Mouse (Mus musculus) bone marrow, adult 2 months (tissue): ENCODE measurements around the gene Med13. TPM values are rescaled to one million over a fixed set of nuclear protein-coding genes. Genes with fewer than 3 reads are reported as not detected.

Experiments
- H3K27ac ChIP-seq: fragments of 200-500 bp; 2 replicates; pipeline ENCODE4 v1.5.1; 2012; ENCODE audit warnings: low read depth, mild to moderate bottlenecking, control low read depth, inconsistent platforms, low read length; ENCODE audit not compliant: control insufficient read depth, poor library complexity, insufficient read depth
- H3K4me1 ChIP-seq: fragments of 200-500 bp; 2 replicates; pipeline ENCODE4 v1.6.1; 2011; ENCODE audit warnings: low read length; ENCODE audit not compliant: control insufficient read depth, insufficient read depth
- H3K4me3 ChIP-seq: fragments of 200-500 bp; replicated peaks from 2 replicates; pipeline ENCODE3; 2011; ENCODE audit warnings: mild to moderate bottlenecking, low read depth, low read length, control low read depth; ENCODE audit not compliant: control insufficient read depth
- CTCF ChIP-seq: fragments of 200-500 bp; IDR thresholded peaks from 2 replicates; pipeline ENCODE4 v1.5.1; 2011; ENCODE audit warnings: low read length, control low read depth; ENCODE audit not compliant: control insufficient read depth, insufficient read depth
- POLR2A ChIP-seq: fragments of 200-500 bp; IDR thresholded peaks from 2 replicates; pipeline ENCODE4 v1.6.1; 2011; ENCODE audit warnings: low read depth, mild to moderate bottlenecking, control low read depth, low read length, borderline replicate concordance; ENCODE audit not compliant: control insufficient read depth
- WGBS: fragments of 180-500 bp; shearing (Covaris S2); methylation state at CpG from one replicate; pipeline ENCODE4 v1.1.7; 2018; 5-methylcytosine and 5-hydroxymethylcytosine counted together
- polyA plus RNA-seq: library from polyadenylated mRNA; stranded (reverse); fragments of >200 nt; gene quantifications from 2 replicates; pipeline ENCODE4 v1.2.4, GENCODE M21; 2011; ENCODE audit warnings: low replicate concordance; ENCODE audit not compliant: missing spikeins, insufficient read depth, insufficient read length

Med13 gene
- polyA plus RNA-seq, 1 experiment: 35.6 TPM

DNA sequence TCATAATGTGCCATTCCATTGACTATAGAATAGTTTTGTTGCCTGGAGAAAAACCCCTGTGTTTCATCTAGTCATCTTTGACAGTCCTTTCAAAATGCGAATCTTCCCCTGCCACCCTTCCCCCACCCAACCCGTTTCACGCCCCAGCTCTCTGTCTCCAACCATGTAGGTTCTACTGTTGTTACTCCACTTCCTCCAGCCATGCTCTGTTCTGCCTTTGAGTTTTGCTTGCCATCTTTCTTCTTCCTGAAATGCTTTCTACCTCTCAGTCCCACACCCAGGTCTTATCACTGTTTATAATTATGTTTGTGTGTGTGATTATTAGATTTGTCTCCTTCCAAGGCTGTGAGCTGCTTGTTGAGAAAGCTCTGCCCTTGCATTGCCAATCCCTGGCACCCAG lies 26.7 kb upstream of the Med13 start:
- no peak for TF ChIP-seq POLR2A
- TF ChIP-seq CTCF: no peak

DNA sequence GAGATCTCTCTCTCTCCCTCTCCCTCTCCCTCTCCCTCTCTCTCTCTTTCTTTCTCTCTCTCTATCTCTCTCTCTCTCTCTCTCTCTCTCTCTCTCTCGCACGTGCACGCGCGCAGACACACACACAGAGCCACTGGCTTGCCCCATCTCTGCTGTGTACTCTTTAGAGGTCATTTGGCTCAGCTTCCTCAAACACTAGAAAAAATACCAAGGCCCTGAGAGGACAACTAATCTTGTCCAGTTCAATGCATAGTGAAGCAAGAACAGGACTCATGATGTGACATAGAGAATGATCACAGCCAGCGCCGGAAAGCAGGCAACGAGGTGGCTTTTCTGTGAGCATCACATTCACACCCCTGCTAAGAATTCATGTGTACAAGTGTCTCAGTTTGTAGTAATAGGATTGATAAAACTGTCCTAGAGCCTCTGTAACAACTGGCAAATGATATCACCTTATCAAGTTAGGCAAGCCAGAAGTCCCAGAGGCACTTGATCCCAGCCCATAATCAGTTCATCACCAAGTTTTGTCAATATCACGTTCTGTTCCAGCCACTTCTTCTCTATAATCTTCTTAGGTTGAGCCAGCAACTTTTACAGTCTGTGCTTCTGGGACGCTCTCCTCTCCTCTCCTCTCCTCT lies 25.2 kb upstream of the Med13 start:
- H3K4me3 ChIP-seq: no peak overlapping the region
- peaks cover 2% of the 10 kb centered on the region; the same call in 1 of the 2 replicates for H3K4me1 ChIP-seq
- TF ChIP-seq CTCF (no peak), POLR2A (no peak)
- no peak overlapping the region for H3K27ac ChIP-seq
- 83% methylated on average over 10 of the region's 10 CpGs for WGBS

More for the DNA sequence above, 26.7 kb upstream of the Med13 start:
- 43% methylated on average over 3 of the region's 3 CpGs for WGBS
- no peak overlapping the region for H3K27ac ChIP-seq
- H3K4me1 ChIP-seq: peaks cover 2% of the 10 kb centered on the region; the same call in 1 of the 2 replicates
- no peak overlapping the region for H3K4me3 ChIP-seq

DNA sequence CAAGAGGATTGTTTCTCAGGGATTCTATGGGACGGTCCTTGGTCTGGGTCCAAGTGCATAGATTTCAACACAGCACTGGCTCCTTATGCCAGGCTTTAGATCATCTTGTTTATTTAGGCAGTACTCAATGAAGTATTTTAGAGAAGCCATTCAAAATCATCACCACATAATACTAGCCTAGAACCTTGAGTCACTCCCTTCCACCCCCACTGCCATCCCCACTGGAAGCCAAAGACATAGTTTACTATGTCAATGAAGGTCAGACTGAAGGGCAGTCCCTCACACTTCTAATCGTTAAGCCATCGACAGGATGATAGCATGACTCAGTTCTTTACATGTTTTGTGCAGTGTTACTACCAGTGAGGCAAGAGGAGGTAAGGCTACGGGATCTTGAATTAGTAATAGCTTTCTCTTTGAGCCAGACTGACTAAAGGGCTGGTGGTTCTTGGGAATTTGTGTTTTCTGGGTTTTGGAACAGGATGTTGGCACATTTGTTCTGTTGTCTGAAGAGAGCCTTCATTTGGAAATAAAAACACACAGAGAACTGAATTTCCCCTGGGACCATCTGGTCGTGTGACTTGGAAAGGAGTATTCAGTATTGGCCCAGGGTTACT lies 24.2 kb upstream of the Med13 start:
- Histone ChIP-seq H3K27ac (no peak overlapping the region), H3K4me1 (peaks cover 2% of the 10 kb centered on the region; the same call in 1 of the 2 replicates), H3K4me3 (no peak overlapping the region)
- WGBS: 65% methylated on average over 5 of the region's 5 CpGs
- TF ChIP-seq POLR2A (no peak), CTCF (no peak)

DNA sequence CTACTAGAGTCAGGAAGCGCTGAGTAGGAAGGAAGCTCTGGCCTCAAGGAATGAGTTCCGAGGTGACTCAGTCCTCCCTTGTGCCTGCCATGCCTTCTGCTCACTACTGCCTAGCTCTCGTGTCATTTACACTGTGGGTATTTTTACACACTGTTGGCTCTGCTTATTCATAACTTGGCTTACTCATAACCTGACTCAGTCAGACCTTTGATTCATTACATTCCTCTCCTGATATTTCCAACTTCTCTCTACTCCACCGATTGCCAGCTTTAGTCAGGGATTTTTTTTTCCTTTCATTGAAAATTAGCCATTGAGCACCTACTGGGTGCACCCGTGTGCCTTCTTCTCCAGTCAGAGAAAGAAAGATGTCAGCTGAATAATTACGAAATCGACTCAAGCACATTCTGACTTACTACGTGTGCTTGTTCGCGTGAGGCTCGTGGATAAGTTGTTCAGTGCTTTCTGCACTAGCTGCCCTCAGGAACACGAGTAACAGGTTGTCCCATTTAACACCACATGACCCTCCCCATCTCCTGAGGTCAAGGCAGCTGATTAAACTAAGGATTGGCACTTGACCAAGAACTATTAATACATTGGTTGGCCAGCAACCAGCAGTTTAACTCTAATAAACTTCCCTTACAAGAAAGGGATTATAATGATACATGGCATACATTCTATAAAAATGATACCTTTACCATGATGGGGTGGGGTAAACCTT lies 23.3 kb upstream of the Med13 start:
- 60% methylated on average over 12 of the region's 12 CpGs for WGBS
- no peak overlapping the region for H3K4me3 ChIP-seq
- TF ChIP-seq POLR2A: no peak
- no peak overlapping the region for H3K27ac ChIP-seq
- H3K4me1 ChIP-seq: no peaks in the 10 kb centered on the region; the same call in 1 of the 2 replicates

DNA sequence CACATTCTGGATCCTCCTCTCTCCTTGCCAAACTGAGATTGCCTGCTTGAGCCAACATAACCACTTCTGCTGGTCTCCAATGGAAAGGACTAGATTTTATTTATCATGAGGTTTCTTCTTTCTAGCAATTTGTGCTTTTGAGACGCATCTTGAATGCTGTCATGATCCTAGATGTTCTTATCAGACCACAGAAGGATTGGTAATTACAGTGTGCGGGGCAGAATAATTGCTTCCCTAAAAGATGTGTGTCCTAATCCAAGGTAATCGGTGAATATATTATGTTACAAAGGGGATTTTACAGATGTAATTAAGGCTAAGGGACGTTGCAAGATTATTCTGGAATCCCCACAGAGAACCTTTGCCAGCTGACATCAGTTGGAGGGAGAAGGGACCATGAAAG lies 21.6 kb upstream of the Med13 start:
- Histone ChIP-seq H3K4me3 (no peak overlapping the region), H3K27ac (no peak overlapping the region), H3K4me1 (no peaks in the 10 kb centered on the region; the same call in 1 of the 2 replicates)
- TF ChIP-seq POLR2A (no peak), CTCF (no peak)
- WGBS: 79% methylated on average over 4 of the region's 4 CpGs

DNA sequence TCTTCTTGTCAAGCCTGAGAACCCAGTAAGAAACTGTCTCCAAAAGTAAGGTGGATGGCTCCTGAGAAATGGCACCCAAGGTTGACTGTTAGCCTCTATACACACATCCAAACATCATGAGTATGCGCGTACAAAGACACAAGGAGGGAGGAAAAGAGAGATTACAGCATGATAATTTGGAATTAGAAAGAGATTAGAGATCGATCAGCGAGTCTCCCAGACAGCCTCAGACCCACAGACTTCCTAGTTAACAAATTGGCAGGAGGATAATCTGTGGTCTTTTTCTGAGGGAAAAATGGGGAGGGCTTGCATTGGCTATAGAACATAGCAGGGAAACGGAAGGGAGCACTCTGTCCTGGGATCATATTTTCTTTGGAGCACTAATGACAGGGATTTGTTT lies 20.4 kb upstream of the Med13 start:
- TF ChIP-seq POLR2A (no peak), CTCF (no peak)
- 85% methylated on average over 5 of the region's 5 CpGs for WGBS
- Histone ChIP-seq H3K27ac (no peak overlapping the region), H3K4me1 (no peaks in the 10 kb centered on the region), H3K4me3 (no peak overlapping the region)

DNA sequence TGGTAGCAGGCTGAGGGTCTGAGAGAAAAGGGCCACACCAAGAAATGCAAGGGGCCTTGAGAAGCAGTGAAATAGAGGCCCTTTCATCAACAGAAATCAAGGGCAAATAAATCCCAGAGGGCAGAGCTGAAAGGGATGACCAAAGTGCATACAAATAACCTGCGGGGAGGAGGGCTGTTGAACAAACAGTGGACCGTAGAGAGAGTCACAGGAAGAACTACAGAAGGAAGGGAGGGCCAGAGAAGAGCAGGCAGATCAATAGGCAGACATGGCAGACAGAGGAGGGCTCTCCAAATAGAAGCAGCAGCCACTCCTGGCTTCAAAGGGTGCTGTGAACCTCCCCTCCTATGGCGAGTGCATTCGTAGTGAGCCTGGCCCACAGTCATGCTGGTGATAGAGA lies 19.3 kb upstream of the Med13 start:
- Histone ChIP-seq H3K4me1 (no peaks in the 10 kb centered on the region), H3K4me3 (no peak overlapping the region), H3K27ac (no peak overlapping the region)
- WGBS: 83% methylated on average over 4 of the region's 4 CpGs
- no peak for TF ChIP-seq POLR2A
- TF ChIP-seq CTCF: no peak

DNA sequence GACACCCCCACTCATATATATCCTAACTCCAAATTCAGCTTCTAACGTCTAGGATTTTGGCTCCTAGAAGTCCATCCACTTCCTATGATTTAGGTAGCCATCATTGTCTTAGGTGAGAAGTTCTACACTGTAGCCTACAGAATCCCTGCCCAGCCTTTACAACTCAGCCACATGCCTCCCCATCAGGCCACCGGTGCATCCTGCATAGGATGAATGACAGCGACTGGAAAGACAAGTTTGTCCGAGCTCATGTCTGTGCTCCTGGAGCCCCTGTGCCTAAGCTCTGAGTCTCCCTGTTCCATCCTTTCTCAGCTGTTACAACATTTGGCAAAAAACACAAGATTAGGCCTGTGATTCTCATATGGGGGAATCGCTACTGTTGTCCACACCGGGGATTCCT lies 17.7 kb upstream of the Med13 start:
- Histone ChIP-seq H3K27ac (no peak overlapping the region), H3K4me3 (no peak overlapping the region), H3K4me1 (no peaks in the 10 kb centered on the region; the same call in 1 of the 2 replicates)
- TF ChIP-seq POLR2A: no peak
- TF ChIP-seq CTCF: no peak
- 91% methylated on average over 6 of the region's 6 CpGs for WGBS
